Mouse (Mus musculus) liver, adult 2 months (tissue): ENCODE measurements around the gene Sipa1l3.

Source experiments
- CTCF ChIP-seq: fragments of 200-500 bp; IDR thresholded peaks from 2 replicates; pipeline ENCODE4 v1.5.1; 2011; ENCODE audit warnings: low read depth, low read length, control low read depth
- POLR2A ChIP-seq: fragments of 200-500 bp; IDR thresholded peaks from 2 replicates; pipeline ENCODE4 v1.6.1; 2011; ENCODE audit warnings: low read length, control low read depth; ENCODE audit not compliant: insufficient read depth; ENCODE audit errors: extremely low read depth

GRCm38 (mm10) chr7:29277510-29277909 lies 240.9 kb downstream of the Sipa1l3 start:
- no peak for TF ChIP-seq CTCF
- no peak for TF ChIP-seq POLR2A
